Mouse (Mus musculus) heart, embryonic 15.5 days (tissue): ENCODE data around the gene Ift122. TPM values are rescaled to one million over a fixed set of nuclear protein-coding genes. Genes with fewer than 3 reads are reported as not detected.

Experiments
- ATAC-seq: fragments of 200-750 bp; cut with Nextera tagmentation; replicated peaks from 2 replicates; pipeline ENCODE4 v1.8.0; 2017; ENCODE audit warnings: low read depth, moderate TSS enrichment; ENCODE audit not compliant: insufficient number of reproducible peaks, insufficient read depth, low FRiP score
- H3K27ac ChIP-seq: fragments of 300-500 bp; sonication (generic); 2 replicates; pipeline ENCODE4 v1.5.1; 2015; ENCODE audit warnings: mild to moderate bottlenecking, inconsistent platforms
- H3K27me3 ChIP-seq: fragments of 300-500 bp; sonication (generic); 2 replicates; pipeline ENCODE4 v1.6.1; 2015; ENCODE audit warnings: inconsistent platforms
- H3K36me3 ChIP-seq: fragments of 300-500 bp; sonication (generic); 2 replicates; pipeline ENCODE4 v1.6.1; 2015; ENCODE audit warnings: mild to moderate bottlenecking, inconsistent platforms
- H3K4me1 ChIP-seq: fragments of 300-500 bp; sonication (generic); replicated peaks from 2 replicates; pipeline ENCODE4 v1.6.1; 2015; ENCODE audit warnings: inconsistent platforms
- H3K4me2 ChIP-seq: fragments of 300-500 bp; sonication (generic); 2 replicates; pipeline ENCODE4 v1.6.1; 2015; ENCODE audit warnings: inconsistent platforms, mild to moderate bottlenecking, moderate library complexity
- H3K4me3 ChIP-seq: fragments of 300-500 bp; sonication (generic); 2 replicates; pipeline ENCODE4 v1.5.1; 2015; ENCODE audit warnings: mild to moderate bottlenecking, inconsistent platforms
- H3K9ac ChIP-seq: fragments of 300-500 bp; sonication (generic); 2 replicates; pipeline ENCODE4 v1.6.1; 2015; ENCODE audit warnings: mild to moderate bottlenecking, inconsistent platforms
- H3K9me3 ChIP-seq: fragments of 300-500 bp; sonication (generic); replicated peaks from 2 replicates; pipeline ENCODE4 v1.6.1; 2016; ENCODE audit warnings: inconsistent platforms
- WGBS: fragments of 180-500 bp; shearing (Covaris S2); methylation state at CpG from one replicate; pipeline ENCODE4 v1.1.7; 2015; ENCODE audit warnings: mixed read lengths; 5-methylcytosine and 5-hydroxymethylcytosine counted together
- polyA plus RNA-seq: library from polyadenylated mRNA; unstranded; fragments of >200 nt; fragmentation: Nextera tagmentation; extraction: Ambion mirVana; gene quantifications from 2 replicates; pipeline ENCODE4 v1.2.1, GENCODE M21; 2015

Gene Ift122
- polyA plus RNA-seq, 1 experiment from 2014 or later, result 18.4 TPM

DNA sequence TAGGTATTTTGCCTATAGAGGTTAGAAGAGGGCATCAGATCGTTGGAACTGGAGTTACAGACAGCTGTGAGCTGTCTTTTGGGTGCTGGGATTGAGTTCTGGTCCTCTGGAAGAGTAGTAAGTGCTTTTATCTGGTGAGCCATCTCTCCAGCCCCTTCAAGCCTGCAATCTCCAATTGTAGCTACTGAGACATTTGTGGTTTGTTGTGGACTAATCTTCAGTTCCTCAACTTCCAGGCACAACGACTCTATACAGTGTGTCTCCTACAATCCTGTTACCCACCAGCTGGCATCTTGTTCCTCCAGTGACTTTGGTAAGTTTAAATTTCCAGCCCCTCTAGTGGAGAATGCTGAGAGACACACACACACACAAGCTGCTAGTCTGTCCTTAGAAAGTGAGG is 24.0 kb downstream of the Ift122 start:
- ATAC-seq, result no peak
- H3K4me2 ChIP-seq, result no peak overlapping the region

DNA sequence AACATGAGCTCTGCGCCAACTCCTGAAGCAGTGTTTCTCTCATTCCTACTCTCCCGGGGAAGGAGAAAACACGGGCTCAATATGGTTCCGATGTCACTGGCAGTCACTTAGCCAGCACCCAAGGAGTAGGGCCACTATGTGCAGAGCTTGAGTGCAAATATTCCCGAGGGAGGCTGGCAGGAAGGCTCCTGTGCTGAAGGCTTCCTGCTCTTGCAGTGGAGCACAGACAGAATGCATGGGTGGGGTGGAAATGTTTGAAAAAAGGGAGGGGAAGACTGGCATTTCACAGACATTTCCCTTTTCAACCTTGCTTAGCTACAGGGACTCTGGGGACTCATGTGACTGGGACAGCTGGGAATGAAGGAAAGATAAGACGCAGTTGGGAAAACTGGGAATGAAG is 25.4 kb downstream of the Ift122 start:
- Histone ChIP-seq H3K4me1 (peaks cover 13% of the 10 kb centered on the region), H3K4me2 (no peak overlapping the region), H3K4me3 (no peak overlapping the region), H3K9me3 (no peaks in the 10 kb centered on the region), H3K36me3 (no peaks in the 10 kb centered on the region), H3K9ac (no peak overlapping the region), H3K27me3 (no peaks in the 10 kb centered on the region), H3K27ac (peak overlapping the region; percentile 59)
- no peak for ATAC-seq
- 57% methylated on average over 6 of the region's 6 CpGs for WGBS

More for the DNA sequence above, 24.0 kb downstream of the Ift122 start:
- Histone ChIP-seq H3K9me3 (no peaks in the 10 kb centered on the region), H3K9ac (no peak overlapping the region), H3K4me1 (peaks cover 13% of the 10 kb centered on the region), H3K4me3 (no peak overlapping the region), H3K27ac (no peak overlapping the region), H3K27me3 (no peaks in the 10 kb centered on the region), H3K36me3 (no peaks in the 10 kb centered on the region)
- 69% methylated on average over 2 of the region's 2 CpGs for WGBS

DNA sequence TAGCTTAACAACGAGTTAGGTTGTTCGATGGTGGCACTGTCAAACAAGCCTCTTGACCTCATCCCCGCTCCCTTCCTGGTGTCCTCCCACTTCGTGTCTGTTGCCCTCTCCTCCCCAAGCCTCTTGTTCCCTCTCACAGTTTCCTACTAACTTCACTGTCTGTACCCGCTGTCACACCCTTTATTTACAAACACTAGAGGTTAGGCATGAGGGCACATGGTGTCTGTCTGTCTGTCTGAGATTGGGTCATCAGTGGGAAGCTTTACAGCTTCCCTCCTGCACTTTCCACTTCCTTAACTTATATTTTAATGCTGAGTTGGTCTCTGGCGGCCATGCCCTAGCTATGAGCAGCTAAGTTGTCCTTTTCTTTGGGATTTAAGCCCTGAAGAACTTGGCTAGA is 26.5 kb downstream of the Ift122 start:
- Histone ChIP-seq H3K36me3 (no peaks in the 10 kb centered on the region), H3K9ac (no peak overlapping the region), H3K4me3 (no peak overlapping the region), H3K27me3 (no peaks in the 10 kb centered on the region), H3K4me2 (no peak overlapping the region), H3K27ac (peak overlapping the region; percentile 59), H3K9me3 (no peaks in the 10 kb centered on the region), H3K4me1 (peaks cover 13% of the 10 kb centered on the region)
- ATAC-seq, result no peak
- 80% methylated on average over 6 of the region's 6 CpGs for WGBS

DNA sequence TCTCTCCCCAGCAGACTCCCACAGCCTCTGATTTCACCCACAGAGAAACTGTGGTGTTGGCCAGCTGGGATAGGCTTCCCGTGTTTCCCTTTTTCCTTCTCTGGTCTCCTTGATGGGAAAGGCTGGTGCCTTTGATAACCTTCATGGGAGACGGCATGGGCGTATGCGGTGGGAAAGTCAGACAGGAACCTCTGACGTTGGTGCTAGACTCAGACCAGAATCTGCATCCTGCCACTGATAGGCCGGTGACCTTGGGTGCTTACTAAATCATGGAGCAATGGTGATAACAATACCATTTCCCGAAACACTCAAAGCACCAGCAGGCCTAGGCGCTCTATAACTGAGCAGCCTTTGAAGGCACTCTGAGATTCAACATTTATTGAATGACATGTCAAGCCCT is 27.5 kb downstream of the Ift122 start:
- Histone ChIP-seq H3K27ac (peak overlapping the region; percentile 59), H3K36me3 (no peaks in the 10 kb centered on the region), H3K4me2 (no peak overlapping the region), H3K27me3 (no peaks in the 10 kb centered on the region), H3K4me3 (no peak overlapping the region), H3K9me3 (no peaks in the 10 kb centered on the region), H3K4me1 (peaks cover 13% of the 10 kb centered on the region), H3K9ac (no peak overlapping the region)
- WGBS, result 50% methylated on average over 8 of the region's 8 CpGs
- ATAC-seq, result peak; percentile 37; the same call in 1 of the 2 replicates

DNA sequence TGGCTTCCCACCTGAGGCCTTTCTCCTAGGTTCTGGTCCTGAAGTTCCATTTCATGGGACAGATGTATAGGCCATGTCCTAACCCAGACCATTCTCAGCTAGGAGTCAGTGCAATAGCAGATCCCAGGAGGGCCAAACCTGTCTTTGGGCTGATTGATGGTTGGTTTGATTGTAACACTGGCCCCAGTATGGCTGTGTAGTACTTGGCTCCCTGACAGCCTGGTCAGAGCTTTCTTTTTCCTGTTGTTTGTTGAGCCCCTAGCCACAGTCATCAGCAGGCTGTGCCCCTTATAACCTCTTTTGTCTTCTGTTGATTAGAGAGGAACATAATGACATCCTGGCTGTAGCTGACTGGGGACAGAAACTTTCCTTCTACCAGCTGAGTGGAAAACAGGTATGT is 30.7 kb downstream of the Ift122 start:
- peak; percentile 53; the same call in 1 of the 2 replicates for ATAC-seq
- Histone ChIP-seq H3K4me1 (peaks cover 12% of the 10 kb centered on the region), H3K9ac (no peak overlapping the region), H3K4me2 (no peak overlapping the region), H3K27ac (peak overlapping the region; percentile 64), H3K36me3 (peaks cover 24% of the 10 kb centered on the region), H3K4me3 (no peak overlapping the region), H3K9me3 (no peaks in the 10 kb centered on the region), H3K27me3 (no peaks in the 10 kb centered on the region)

DNA sequence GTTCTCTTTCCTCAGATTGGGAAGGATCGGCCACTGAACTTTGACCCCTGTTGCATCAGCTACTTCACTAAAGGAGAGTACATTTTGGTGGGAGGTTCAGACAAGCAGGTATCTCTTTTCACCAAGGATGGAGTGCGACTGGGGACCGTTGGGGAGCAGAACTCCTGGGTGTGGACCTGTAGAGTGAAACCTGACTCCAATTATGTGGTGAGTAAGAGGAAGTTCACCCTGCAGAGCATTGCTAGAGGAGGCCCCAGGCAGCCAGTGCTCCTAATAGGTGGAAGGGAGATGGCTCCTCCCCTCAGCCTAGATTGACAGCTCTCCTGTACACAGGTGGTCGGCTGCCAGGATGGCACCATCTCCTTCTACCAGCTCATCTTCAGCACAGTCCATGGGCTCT is 33.6 kb downstream of the Ift122 start:
- ATAC-seq, result no peak
- 60% methylated on average over 4 of the region's 4 CpGs for WGBS

DNA sequence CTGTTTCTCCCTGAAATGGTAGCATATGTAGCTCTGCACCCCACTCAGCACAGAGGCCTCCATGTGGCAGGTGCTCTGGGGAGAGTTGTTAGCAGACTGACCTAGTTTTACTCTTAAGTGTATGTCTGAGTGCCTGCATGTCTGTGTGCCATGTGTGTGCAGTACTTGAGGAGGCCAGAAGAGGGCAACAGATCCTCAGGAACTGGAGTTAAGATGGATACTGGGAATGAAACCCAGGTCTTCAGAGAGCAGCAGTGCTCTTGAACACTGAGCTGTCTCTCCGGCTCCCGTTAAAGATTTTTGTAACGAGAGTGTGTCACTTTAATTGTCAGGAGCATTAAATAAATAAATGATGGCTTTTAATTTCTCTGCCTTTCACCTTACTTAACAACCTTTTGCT is 35.0 kb downstream of the Ift122 start:
- Histone ChIP-seq H3K4me3 (no peak overlapping the region), H3K27me3 (no peaks in the 10 kb centered on the region), H3K36me3 (peaks cover 24% of the 10 kb centered on the region), H3K27ac (no peak overlapping the region), H3K9ac (no peak overlapping the region), H3K4me1 (peaks cover 16% of the 10 kb centered on the region), H3K9me3 (no peaks in the 10 kb centered on the region), H3K4me2 (no peak overlapping the region)
- no peak for ATAC-seq
- 91% methylated on average over 3 of the region's 3 CpGs for WGBS

More for the DNA sequence above, 33.6 kb downstream of the Ift122 start:
- H3K9me3 ChIP-seq, result no peaks in the 10 kb centered on the region
- no peak overlapping the region for H3K9ac ChIP-seq
- H3K4me3 ChIP-seq, result no peak overlapping the region
- H3K4me2 ChIP-seq, result no peak overlapping the region
- peaks cover 24% of the 10 kb centered on the region for H3K36me3 ChIP-seq
- H3K4me1 ChIP-seq, result peaks cover 15% of the 10 kb centered on the region
- H3K27ac ChIP-seq, result no peak overlapping the region
- no peaks in the 10 kb centered on the region for H3K27me3 ChIP-seq

DNA sequence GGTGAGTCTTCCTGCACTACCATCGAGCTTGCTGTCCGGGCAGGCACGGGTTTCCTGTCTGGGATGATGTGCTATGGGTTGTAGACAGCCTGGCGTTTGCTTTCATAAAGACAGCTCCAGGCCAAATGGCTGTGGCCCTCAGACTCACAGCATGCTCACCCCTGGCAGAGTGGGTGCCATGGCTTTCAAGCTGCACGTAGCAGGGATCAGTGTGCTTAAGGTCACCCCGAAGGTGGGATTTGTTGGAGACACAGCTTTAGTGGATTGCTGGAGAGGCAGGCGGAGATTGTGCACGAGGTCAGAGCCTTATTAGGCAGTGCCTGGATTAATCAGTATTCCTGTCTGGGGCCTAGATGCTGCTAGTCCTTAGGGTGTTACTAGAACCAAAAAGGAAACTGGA is 37.3 kb downstream of the Ift122 start:
- Histone ChIP-seq H3K27me3 (no peaks in the 10 kb centered on the region), H3K4me2 (no peak overlapping the region), H3K27ac (no peak overlapping the region; the same call in 1 of the 2 replicates), H3K36me3 (peaks cover 27% of the 10 kb centered on the region), H3K4me1 (peaks cover 16% of the 10 kb centered on the region), H3K9me3 (no peaks in the 10 kb centered on the region), H3K4me3 (no peak overlapping the region), H3K9ac (no peak overlapping the region)
- 56% methylated on average over 8 of the region's 8 CpGs for WGBS
- ATAC-seq, result no peak

DNA sequence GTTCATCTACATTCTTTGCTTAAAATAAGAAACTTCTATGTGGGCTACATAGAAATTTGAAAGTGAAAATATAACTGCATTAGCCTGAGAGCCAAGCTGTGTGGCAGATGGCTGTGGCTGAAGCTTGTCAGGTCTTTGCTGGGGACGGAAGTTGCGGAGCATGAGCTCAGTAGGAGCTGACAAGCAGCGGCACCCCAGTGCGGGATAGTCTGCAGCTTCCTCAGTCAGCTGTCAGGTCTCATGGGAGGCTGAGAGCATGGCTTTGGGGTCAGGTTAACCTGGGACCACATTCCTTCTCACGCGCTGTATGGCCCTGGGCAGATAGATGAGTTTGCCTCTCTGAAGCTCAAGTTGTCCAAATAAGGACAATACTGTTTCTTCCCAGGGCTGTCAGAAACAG is 37.8 kb downstream of the Ift122 start:
- no peak for ATAC-seq
- no peak overlapping the region for H3K4me3 ChIP-seq
- no peak overlapping the region for H3K9ac ChIP-seq
- H3K4me1 ChIP-seq, result peaks cover 16% of the 10 kb centered on the region
- H3K27ac ChIP-seq, result peak overlapping the region; percentile 31
- 52% methylated on average over 6 of the region's 6 CpGs for WGBS
- peaks cover 25% of the 10 kb centered on the region for H3K36me3 ChIP-seq
- no peaks in the 10 kb centered on the region for H3K27me3 ChIP-seq
- no peaks in the 10 kb centered on the region for H3K9me3 ChIP-seq
- no peak overlapping the region for H3K4me2 ChIP-seq

DNA sequence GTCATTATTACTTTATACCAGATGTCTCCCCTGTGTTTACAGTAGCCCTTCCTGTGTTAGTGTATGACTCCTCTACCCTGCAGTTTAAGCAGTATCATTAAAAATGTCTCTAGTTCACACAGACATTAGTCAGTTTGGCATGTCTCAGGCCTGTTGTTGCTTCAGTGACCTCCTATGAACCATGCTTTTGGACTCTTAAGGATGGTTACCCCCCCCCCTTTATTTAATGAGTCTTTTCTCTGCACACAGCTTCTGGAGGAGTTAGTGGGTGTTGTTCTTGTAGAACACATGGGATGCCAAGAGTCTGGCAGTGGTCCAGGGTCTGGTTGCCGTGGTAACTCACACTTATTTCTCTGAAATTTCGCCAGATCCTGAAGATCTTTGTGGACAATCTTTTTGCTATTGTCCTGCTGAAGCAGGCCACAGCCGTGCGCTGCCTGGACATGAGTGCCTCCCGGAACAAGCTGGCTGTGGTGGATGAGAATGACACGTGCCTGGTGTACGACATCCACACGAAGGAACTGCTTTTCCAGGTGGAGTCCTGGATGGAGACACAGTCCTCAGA is 38.3 kb downstream of the Ift122 start:
- Histone ChIP-seq H3K27me3 (no peaks in the 10 kb centered on the region), H3K4me1 (peaks cover 15% of the 10 kb centered on the region), H3K36me3 (peaks cover 25% of the 10 kb centered on the region), H3K4me2 (no peak overlapping the region), H3K4me3 (no peak overlapping the region), H3K27ac (peak overlapping the region; percentile 42; the same call in 1 of the 2 replicates), H3K9ac (no peak overlapping the region), H3K9me3 (no peaks in the 10 kb centered on the region)
- 57% methylated on average over 8 of the region's 8 CpGs for WGBS
- ATAC-seq, result no peak

DNA sequence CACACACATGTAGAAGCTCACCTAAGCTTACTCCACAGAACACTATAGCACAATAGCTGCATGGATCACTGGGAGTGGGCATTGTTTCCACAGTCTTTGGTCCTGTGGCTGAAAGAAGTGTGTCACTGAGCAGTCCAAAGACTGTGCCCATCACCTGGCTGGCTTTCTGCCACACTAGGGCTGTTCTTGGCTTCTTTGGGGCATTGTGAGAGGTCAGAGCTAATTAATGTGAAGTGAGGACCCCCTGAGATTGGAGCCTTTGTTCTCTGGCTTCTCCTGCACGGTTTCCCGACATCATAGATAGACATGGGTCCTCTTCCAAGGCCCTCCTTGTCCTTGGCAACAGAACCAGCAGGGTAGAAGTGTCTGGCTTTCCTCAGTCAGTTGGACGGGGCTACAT is 39.1 kb downstream of the Ift122 start:
- Histone ChIP-seq H3K4me1 (peaks cover 22% of the 10 kb centered on the region), H3K4me3 (no peak overlapping the region), H3K4me2 (no peak overlapping the region), H3K9me3 (no peaks in the 10 kb centered on the region), H3K27ac (no peak overlapping the region; the same call in 1 of the 2 replicates), H3K36me3 (peaks cover 19% of the 10 kb centered on the region), H3K27me3 (no peaks in the 10 kb centered on the region), H3K9ac (no peak overlapping the region)
- ATAC-seq, result no peak
- WGBS, result 65% methylated on average over 3 of the region's 3 CpGs

DNA sequence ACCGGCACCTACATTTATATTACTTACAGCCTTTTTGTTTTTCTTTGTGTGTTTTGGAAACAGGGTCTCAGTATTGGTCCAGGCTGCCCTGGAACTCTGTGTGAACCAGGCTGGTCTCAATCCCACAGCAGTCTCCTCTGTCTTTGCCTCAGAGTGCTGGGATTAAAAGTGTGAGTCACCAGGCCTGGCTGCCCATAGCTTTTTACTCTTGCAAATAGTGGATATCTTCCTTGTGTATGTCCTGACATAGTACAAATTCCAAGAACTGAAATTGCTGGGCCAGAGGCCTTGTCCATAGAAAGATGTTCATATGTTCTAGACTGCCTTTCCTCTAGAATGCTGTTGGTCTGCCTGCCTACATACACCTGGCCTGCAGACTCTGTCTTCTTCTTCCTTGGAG is 43.1 kb downstream of the Ift122 start:
- ATAC-seq, result no peak
- Histone ChIP-seq H3K27me3 (no peaks in the 10 kb centered on the region), H3K4me3 (no peak overlapping the region), H3K9me3 (no peaks in the 10 kb centered on the region), H3K27ac (peak overlapping the region; percentile 53; the same call in 1 of the 2 replicates), H3K36me3 (peaks cover 3% of the 10 kb centered on the region; the same call in 1 of the 2 replicates), H3K4me2 (no peak overlapping the region), H3K9ac (no peak overlapping the region), H3K4me1 (peaks cover 22% of the 10 kb centered on the region)
- WGBS, result 71% methylated on average over 1 of the region's 1 CpGs
